Mouse (Mus musculus): ENCODE data around the gene Cct5. TPM values are rescaled to one million over a fixed set of nuclear protein-coding genes. Genes with fewer than 3 reads are reported as not detected.

Gene Cct5
- polyA plus RNA-seq, 1 experiment from 2014 or later = 743 TPM

DNA sequence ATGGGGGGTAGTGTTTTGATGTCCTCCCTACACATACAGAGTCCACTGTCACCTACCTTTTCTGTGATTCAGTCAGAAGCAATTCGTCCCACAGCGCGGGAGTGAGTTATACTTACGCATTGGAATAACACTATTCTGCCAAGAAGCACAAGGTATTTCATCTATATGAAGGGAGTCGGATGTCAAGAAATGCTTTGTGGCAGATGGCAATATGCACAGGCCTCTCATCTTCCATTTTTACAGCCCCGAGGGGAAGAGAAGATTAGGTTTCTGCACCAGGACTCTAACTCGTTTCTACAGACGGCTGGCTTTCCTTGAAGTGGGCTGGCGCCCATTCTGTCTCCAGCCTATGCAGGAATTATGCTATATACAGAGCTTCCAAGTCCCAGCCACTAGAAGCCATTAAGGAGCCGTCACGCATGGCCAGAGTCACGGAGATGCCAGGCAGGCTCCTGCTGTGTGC, 29.8 kb upstream of the Cct5 start:
- ATAC-seq (ENCODE audit: insufficient number of reproducible peaks, low FRiP score, low TSS enrichment, low read depth) = no peak
- WGBS = 66% methylated on average over 12 of the region's 12 CpGs
- Histone ChIP-seq H3K27me3 (ENCODE audit: control insufficient read depth, insufficient read depth, low read length) (no peaks in the 10 kb centered on the region), H3K36me3 (ENCODE audit: control insufficient read depth, insufficient read depth, low read length) (no peaks in the 10 kb centered on the region), H3K4me3 (ENCODE audit: low read depth, low read length) (no peak overlapping the region), H3K9me3 (ENCODE audit: control insufficient read depth, low read length) (no peaks in the 10 kb centered on the region), H3K9ac (ENCODE audit: low read length) (no peak overlapping the region), H3K4me1 (ENCODE audit: control insufficient read depth, insufficient read depth, low read length) (0 out of 2 replicates have a peak, but pooled peaks cover 3% of the 10 kb centered on the region), H3K4me2 (ENCODE audit: low read depth, severe bottlenecking) (no peak overlapping the region), H3K27ac (replicated peaks; ENCODE audit: low read depth, low read length) (no peak overlapping the region)
- no peak for DNase-seq (ENCODE audit: low spot score)

DNA sequence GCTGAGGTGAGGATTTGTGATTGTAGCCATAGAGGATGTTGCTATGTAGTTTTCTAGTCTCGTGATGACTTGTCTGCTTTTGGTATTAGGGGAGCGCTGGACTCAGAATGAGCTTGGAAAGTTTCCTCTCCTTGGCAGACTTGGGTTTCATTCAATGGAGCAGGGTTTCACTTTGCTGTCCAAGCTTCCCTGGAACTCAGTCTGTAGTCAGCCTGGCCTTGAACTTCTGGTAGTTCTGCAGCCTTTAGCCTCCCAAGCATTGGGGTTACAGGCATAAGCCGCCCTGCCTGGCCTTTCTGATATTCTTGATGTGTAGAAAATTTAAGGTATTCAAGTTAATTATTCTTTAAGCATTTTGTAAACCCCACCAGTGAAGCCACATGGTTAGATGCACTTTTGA, 28.0 kb upstream of the Cct5 start:
- H3K9ac ChIP-seq (ENCODE audit: low read length) = no peak overlapping the region
- 94% methylated on average over 3 of the region's 3 CpGs for WGBS
- 0 out of 2 replicates have a peak, but pooled peaks cover 3% of the 10 kb centered on the region for H3K4me1 ChIP-seq (ENCODE audit: control insufficient read depth, insufficient read depth, low read length)
- H3K9me3 ChIP-seq (ENCODE audit: control insufficient read depth, low read length) = no peaks in the 10 kb centered on the region
- no peaks in the 10 kb centered on the region for H3K27me3 ChIP-seq (ENCODE audit: control insufficient read depth, insufficient read depth, low read length)
- no peak for ATAC-seq (ENCODE audit: insufficient number of reproducible peaks, low FRiP score, low TSS enrichment, low read depth)
- H3K4me3 ChIP-seq (ENCODE audit: low read depth, low read length) = no peak overlapping the region
- H3K36me3 ChIP-seq (ENCODE audit: control insufficient read depth, insufficient read depth, low read length) = no peaks in the 10 kb centered on the region
- DNase-seq (ENCODE audit: low spot score) = no peak
- no peak overlapping the region for H3K4me2 ChIP-seq (ENCODE audit: low read depth, severe bottlenecking)
- no peak overlapping the region for H3K27ac ChIP-seq (replicated peaks; ENCODE audit: low read depth, low read length)

DNA sequence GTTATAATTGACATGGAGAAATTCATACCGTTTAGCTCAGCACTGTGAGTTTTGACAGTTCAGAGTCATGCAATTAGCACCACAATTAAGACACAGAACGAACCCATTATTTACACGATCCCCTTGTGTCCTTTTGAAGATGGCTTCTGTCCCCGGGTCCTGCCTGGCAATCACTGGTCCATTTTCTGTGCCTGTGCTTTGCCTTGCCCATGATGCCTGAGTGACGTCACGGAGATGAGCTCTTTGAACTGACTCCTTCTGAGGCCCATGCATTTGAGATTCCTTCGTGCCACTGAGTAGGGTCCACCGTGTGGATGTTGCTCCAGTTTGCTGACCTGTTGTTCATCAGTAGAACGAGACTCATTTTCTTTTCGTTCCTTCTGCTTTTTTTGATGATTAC, 26.6 kb upstream of the Cct5 start:
- ATAC-seq (ENCODE audit: insufficient number of reproducible peaks, low FRiP score, low TSS enrichment, low read depth) = no peak

DNA sequence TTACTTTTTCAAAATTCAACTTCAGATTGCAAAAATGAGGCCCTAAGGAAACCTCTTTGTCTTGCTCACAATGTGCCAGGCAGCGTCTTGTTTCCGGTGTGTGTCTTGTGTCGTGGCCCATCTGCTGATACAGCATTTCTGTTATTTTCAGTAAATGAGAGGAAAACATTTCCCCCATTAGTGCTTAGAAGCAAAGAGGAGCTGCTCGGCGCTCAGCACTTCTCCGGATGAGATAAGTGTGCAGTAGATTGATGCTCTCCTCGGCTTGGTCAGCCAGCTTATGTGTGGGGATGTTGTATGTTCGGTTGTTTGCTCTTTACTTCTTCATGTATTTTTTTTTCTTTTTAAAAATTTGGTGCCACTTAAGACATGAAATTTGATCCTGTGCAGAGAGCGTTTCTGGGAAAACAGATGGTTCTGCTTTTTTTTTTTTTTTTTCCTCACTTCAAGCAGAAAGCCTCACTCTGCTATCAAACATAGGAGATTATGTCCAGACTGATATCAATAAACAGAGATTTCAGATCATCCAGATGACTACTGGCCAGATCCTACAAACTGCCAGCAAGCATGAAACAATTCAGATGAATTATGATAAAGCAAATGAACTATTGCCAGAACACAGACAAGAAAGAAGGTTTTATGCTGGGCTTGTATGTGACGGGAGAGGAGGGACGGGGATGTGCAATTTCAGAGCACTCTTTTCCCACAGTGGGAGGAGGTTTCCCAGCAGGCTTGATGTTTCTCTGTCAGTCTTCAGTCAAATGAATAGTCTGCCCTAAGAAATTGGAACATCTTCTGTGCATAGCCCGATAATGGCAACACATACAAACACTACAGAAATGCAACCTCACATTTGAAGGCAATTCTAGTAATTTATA, 25.9 kb upstream of the Cct5 start:
- Histone ChIP-seq H3K4me1 (ENCODE audit: control insufficient read depth, insufficient read depth, low read length) (0 out of 2 replicates have a peak, but pooled peaks cover 3% of the 10 kb centered on the region), H3K9me3 (ENCODE audit: control insufficient read depth, low read length) (no peaks in the 10 kb centered on the region), H3K9ac (ENCODE audit: low read length) (no peak overlapping the region), H3K27ac (replicated peaks; ENCODE audit: low read depth, low read length) (no peak overlapping the region), H3K36me3 (ENCODE audit: control insufficient read depth, insufficient read depth, low read length) (no peaks in the 10 kb centered on the region), H3K4me2 (ENCODE audit: low read depth, severe bottlenecking) (no peak overlapping the region), H3K4me3 (ENCODE audit: low read depth, low read length) (no peak overlapping the region), H3K27me3 (ENCODE audit: control insufficient read depth, insufficient read depth, low read length) (no peaks in the 10 kb centered on the region)
- 56% methylated on average over 12 of the region's 12 CpGs for WGBS
- no peak for ATAC-seq (ENCODE audit: insufficient number of reproducible peaks, low FRiP score, low TSS enrichment, low read depth)
- DNase-seq (ENCODE audit: low spot score) = peak; percentile 35

More for the DNA sequence above, 26.6 kb upstream of the Cct5 start:
- H3K9me3 ChIP-seq (ENCODE audit: control insufficient read depth, low read length) = no peaks in the 10 kb centered on the region
- no peaks in the 10 kb centered on the region for H3K27me3 ChIP-seq (ENCODE audit: control insufficient read depth, insufficient read depth, low read length)
- 0 out of 2 replicates have a peak, but pooled peaks cover 3% of the 10 kb centered on the region for H3K4me1 ChIP-seq (ENCODE audit: control insufficient read depth, insufficient read depth, low read length)
- H3K27ac ChIP-seq (replicated peaks; ENCODE audit: low read depth, low read length) = no peak overlapping the region
- H3K4me2 ChIP-seq (ENCODE audit: low read depth, severe bottlenecking) = no peak overlapping the region
- 72% methylated on average over 10 of the region's 10 CpGs for WGBS
- H3K9ac ChIP-seq (ENCODE audit: low read length) = no peak overlapping the region
- H3K4me3 ChIP-seq (ENCODE audit: low read depth, low read length) = no peak overlapping the region
- H3K36me3 ChIP-seq (ENCODE audit: control insufficient read depth, insufficient read depth, low read length) = no peaks in the 10 kb centered on the region
- DNase-seq (ENCODE audit: low spot score) = no peak

DNA sequence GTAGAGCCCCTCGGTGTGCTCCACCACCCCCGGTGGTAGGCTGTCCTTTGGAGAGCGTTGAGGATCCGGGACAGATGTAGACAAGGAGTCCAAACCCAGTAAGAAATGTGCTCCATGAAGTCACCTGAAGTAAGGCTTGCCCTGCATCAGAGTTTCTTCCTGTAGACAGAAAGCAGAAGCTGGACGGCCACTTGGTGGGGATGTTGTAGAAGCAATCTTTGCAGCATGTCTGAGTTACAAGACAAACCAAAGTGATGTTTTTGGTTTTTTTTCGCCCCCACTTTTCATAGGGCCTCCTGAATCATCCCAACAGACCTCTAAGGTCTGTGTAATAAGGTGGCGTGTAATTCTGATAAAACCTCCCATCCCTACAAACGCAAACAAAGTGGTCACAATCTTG, 17.9 kb upstream of the Cct5 start:
- no peaks in the 10 kb centered on the region for H3K27me3 ChIP-seq (ENCODE audit: control insufficient read depth, insufficient read depth, low read length)
- H3K27ac ChIP-seq (replicated peaks; ENCODE audit: low read depth, low read length) = no peak overlapping the region
- DNase-seq (ENCODE audit: low spot score) = no peak
- H3K9me3 ChIP-seq (ENCODE audit: control insufficient read depth, low read length) = no peaks in the 10 kb centered on the region
- H3K4me1 ChIP-seq (ENCODE audit: control insufficient read depth, insufficient read depth, low read length) = no peaks in the 10 kb centered on the region
- no peaks in the 10 kb centered on the region; the same call in 1 of the 2 replicates for H3K36me3 ChIP-seq (ENCODE audit: control insufficient read depth, insufficient read depth, low read length)
- no peak overlapping the region for H3K4me2 ChIP-seq (ENCODE audit: low read depth, severe bottlenecking)
- no peak overlapping the region for H3K9ac ChIP-seq (ENCODE audit: low read length)
- 92% methylated on average over 8 of the region's 8 CpGs for WGBS
- H3K4me3 ChIP-seq (ENCODE audit: low read depth, low read length) = no peak overlapping the region
- no peak for ATAC-seq (ENCODE audit: insufficient number of reproducible peaks, low FRiP score, low TSS enrichment, low read depth)

DNA sequence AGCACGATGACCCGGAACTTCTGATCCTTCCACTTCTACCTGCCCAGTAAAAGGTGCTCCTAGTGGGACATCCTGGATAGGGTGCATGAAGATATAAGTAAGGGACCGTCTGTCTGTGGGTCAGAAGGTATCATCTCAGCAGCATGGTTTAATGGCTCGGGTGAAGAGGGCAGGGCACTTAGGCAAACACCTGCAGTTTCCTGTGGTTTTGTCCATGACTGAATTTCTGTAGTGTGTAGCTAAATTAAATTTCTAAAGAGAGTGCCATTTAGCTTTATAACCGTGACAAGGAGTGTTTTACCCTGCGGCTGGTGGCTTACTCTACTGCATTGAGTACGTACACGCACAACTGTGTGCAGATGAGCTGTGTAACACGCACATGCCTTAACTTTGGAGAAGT, 15.7 kb upstream of the Cct5 start:
- 90% methylated on average over 9 of the region's 9 CpGs for WGBS
- H3K27ac ChIP-seq (replicated peaks; ENCODE audit: low read depth, low read length) = no peak overlapping the region
- no peak for DNase-seq (ENCODE audit: low spot score)

DNA sequence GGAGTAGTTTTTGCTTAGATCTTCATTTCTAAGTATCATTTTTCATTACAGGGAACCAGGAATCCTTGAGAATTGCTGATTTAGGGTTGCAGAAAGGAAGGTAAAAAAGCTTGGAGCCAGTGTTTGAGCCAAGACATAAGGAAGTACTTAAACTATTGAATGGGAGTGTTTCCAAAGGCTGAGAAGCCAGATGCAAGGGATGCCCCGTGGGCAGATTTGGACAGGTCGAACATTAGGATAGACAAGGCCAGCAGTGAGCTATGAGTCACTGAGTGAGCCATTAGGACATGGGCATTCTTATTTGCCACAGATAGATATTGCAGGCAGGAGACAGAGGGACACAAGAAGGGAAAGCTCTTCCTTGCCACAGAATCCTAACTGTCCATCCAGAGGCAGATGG, 13.1 kb upstream of the Cct5 start:
- WGBS = 72% methylated on average over 2 of the region's 2 CpGs
- no peak overlapping the region for H3K9ac ChIP-seq (ENCODE audit: low read length)
- no peaks in the 10 kb centered on the region for H3K9me3 ChIP-seq (ENCODE audit: control insufficient read depth, low read length)
- DNase-seq (ENCODE audit: low spot score) (no peak), ATAC-seq (ENCODE audit: insufficient number of reproducible peaks, low FRiP score, low TSS enrichment, low read depth) (no peak)
- no peak overlapping the region for H3K4me2 ChIP-seq (ENCODE audit: low read depth, severe bottlenecking)
- H3K27ac ChIP-seq (replicated peaks; ENCODE audit: low read depth, low read length) = no peak overlapping the region
- H3K27me3 ChIP-seq (ENCODE audit: control insufficient read depth, insufficient read depth, low read length) = no peaks in the 10 kb centered on the region
- H3K36me3 ChIP-seq (ENCODE audit: control insufficient read depth, insufficient read depth, low read length) = no peaks in the 10 kb centered on the region; the same call in 1 of the 2 replicates
- no peaks in the 10 kb centered on the region for H3K4me1 ChIP-seq (ENCODE audit: control insufficient read depth, insufficient read depth, low read length)
- H3K4me3 ChIP-seq (ENCODE audit: low read depth, low read length) = no peak overlapping the region

More for the DNA sequence above, 15.7 kb upstream of the Cct5 start:
- H3K36me3 ChIP-seq (ENCODE audit: control insufficient read depth, insufficient read depth, low read length) = no peaks in the 10 kb centered on the region; the same call in 1 of the 2 replicates
- no peak overlapping the region for H3K9ac ChIP-seq (ENCODE audit: low read length)
- no peaks in the 10 kb centered on the region for H3K27me3 ChIP-seq (ENCODE audit: control insufficient read depth, insufficient read depth, low read length)
- H3K4me1 ChIP-seq (ENCODE audit: control insufficient read depth, insufficient read depth, low read length) = no peaks in the 10 kb centered on the region
- ATAC-seq (ENCODE audit: insufficient number of reproducible peaks, low FRiP score, low TSS enrichment, low read depth) = no peak
- no peak overlapping the region for H3K4me2 ChIP-seq (ENCODE audit: low read depth, severe bottlenecking)
- no peak overlapping the region for H3K4me3 ChIP-seq (ENCODE audit: low read depth, low read length)
- no peaks in the 10 kb centered on the region for H3K9me3 ChIP-seq (ENCODE audit: control insufficient read depth, low read length)

DNA sequence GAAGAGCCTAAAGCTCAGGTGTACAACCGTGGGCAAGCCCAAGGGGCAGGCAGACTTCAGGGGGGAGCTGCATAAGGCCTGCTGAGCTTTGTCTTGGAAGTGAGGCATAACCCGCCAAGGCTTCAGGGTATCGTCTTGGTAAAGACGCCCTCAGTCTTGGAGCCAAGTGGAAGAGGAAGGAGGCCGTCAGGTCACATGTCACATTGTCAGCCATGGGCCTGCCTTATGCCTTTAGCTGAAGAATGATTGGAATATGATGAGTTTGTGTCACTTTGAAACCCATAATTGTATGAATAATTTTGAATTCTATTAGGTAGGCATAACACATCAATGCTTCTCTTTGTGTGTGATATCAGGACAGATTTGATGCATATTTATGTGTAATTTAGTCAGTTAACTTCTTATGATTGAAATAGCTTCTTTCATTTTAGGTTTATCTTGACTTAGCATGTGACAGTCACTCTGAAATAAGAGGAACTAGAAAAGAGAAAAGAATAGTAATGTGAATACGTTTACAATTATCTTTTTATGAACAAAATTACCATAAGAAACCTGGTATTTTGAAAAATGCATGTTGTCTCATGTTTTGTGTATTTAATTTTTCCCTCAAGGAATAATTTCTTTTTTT, 12.3 kb upstream of the Cct5 start:
- no peak for DNase-seq (ENCODE audit: low spot score)
- ATAC-seq (ENCODE audit: insufficient number of reproducible peaks, low FRiP score, low TSS enrichment, low read depth) = no peak
- Histone ChIP-seq H3K9me3 (ENCODE audit: control insufficient read depth, low read length) (no peaks in the 10 kb centered on the region), H3K4me3 (ENCODE audit: low read depth, low read length) (no peak overlapping the region), H3K9ac (ENCODE audit: low read length) (no peak overlapping the region), H3K27me3 (ENCODE audit: control insufficient read depth, insufficient read depth, low read length) (no peaks in the 10 kb centered on the region), H3K36me3 (ENCODE audit: control insufficient read depth, insufficient read depth, low read length) (no peaks in the 10 kb centered on the region; the same call in 1 of the 2 replicates), H3K27ac (replicated peaks; ENCODE audit: low read depth, low read length) (no peak overlapping the region), H3K4me2 (ENCODE audit: low read depth, severe bottlenecking) (no peak overlapping the region), H3K4me1 (ENCODE audit: control insufficient read depth, insufficient read depth, low read length) (no peaks in the 10 kb centered on the region)
- WGBS = 88% methylated on average over 6 of the region's 6 CpGs

All from limb, embryonic 11.5 days (tissue).